Mouse (Mus musculus): Measurements from ENCODE around the gene Kalrn. TPM values are rescaled to one million over a fixed set of nuclear protein-coding genes. Genes with fewer than 3 reads are reported as not detected.
A peak's percentile ranks its signal among the peaks of the same experiment; 100 is the strongest.

Gene Kalrn
- polyA plus RNA-seq, 1 experiment from 2014 or later, result 9.2 TPM

GRCm38 (mm10) chr16:34066376-34066775 lies 507.0 kb downstream of the Kalrn start:
- no peaks in the 10 kb centered on the region for H3K36me3 ChIP-seq
- H3K9ac ChIP-seq, result no peak overlapping the region
- ATAC-seq (ENCODE audit: insufficient number of reproducible peaks, low FRiP score, low TSS enrichment, low read depth), result no peak
- peaks cover 4% of the 10 kb centered on the region for H3K4me1 ChIP-seq
- H3K27ac ChIP-seq, result no peak overlapping the region
- no peaks in the 10 kb centered on the region for H3K9me3 ChIP-seq
- H3K4me2 ChIP-seq, result no peak overlapping the region
- no peak overlapping the region for H3K4me3 ChIP-seq
- no peaks in the 10 kb centered on the region for H3K27me3 ChIP-seq
- WGBS, result 91% methylated on average over 4 of the region's 4 CpGs

GRCm38 (mm10) chr16:34063313-34063712 lies 510.0 kb downstream of the Kalrn start:
- Histone ChIP-seq H3K9ac (no peak overlapping the region), H3K36me3 (no peaks in the 10 kb centered on the region), H3K4me1 (peaks cover 9% of the 10 kb centered on the region), H3K4me2 (no peak overlapping the region), H3K9me3 (no peaks in the 10 kb centered on the region), H3K27ac (peak overlapping the region; percentile 61), H3K27me3 (no peaks in the 10 kb centered on the region), H3K4me3 (no peak overlapping the region)
- 50% methylated on average over 4 of the region's 4 CpGs for WGBS
- ATAC-seq (ENCODE audit: insufficient number of reproducible peaks, low FRiP score, low TSS enrichment, low read depth), result peak; percentile 55; the same call in 1 of the 2 replicates

- WGBS, result 76% methylated on average over 1 of the region's 1 CpGs
- Histone ChIP-seq H3K9me3 (no peaks in the 10 kb centered on the region), H3K4me2 (no peak overlapping the region), H3K9ac (no peak overlapping the region), H3K4me3 (no peak overlapping the region), H3K27me3 (no peaks in the 10 kb centered on the region), H3K27ac (no peak overlapping the region), H3K4me1 (peaks cover 6% of the 10 kb centered on the region; the same call in 1 of the 2 replicates), H3K36me3 (no peaks in the 10 kb centered on the region)
- ATAC-seq (ENCODE audit: insufficient number of reproducible peaks, low FRiP score, low TSS enrichment, low read depth), result no peak
Measured at GRCm38 (mm10) chr16:34061661-34062060, 511.7 kb downstream of the Kalrn start.

- no peak for ATAC-seq (ENCODE audit: insufficient number of reproducible peaks, low FRiP score, low TSS enrichment, low read depth)
- Histone ChIP-seq H3K4me1 (peaks cover 6% of the 10 kb centered on the region; the same call in 1 of the 2 replicates), H3K4me2 (no peak overlapping the region), H3K9me3 (no peaks in the 10 kb centered on the region), H3K4me3 (no peak overlapping the region), H3K27ac (no peak overlapping the region), H3K9ac (no peak overlapping the region), H3K27me3 (no peaks in the 10 kb centered on the region), H3K36me3 (no peaks in the 10 kb centered on the region)
- 47% methylated on average over 3 of the region's 3 CpGs for WGBS
Measured at GRCm38 (mm10) chr16:34058611-34059010, 514.7 kb downstream of the Kalrn start.

GRCm38 (mm10) chr16:34057464-34057863 lies 515.9 kb downstream of the Kalrn start:
- Histone ChIP-seq H3K4me3 (no peak overlapping the region), H3K9ac (no peak overlapping the region), H3K4me2 (no peak overlapping the region), H3K27me3 (no peaks in the 10 kb centered on the region), H3K27ac (no peak overlapping the region), H3K9me3 (no peaks in the 10 kb centered on the region), H3K4me1 (peaks cover 6% of the 10 kb centered on the region; the same call in 1 of the 2 replicates), H3K36me3 (no peaks in the 10 kb centered on the region; the same call in 1 of the 2 replicates)
- no peak for ATAC-seq (ENCODE audit: insufficient number of reproducible peaks, low FRiP score, low TSS enrichment, low read depth)
- 65% methylated on average over 5 of the region's 5 CpGs for WGBS

- no peak for ATAC-seq (ENCODE audit: insufficient number of reproducible peaks, low FRiP score, low TSS enrichment, low read depth)
- Histone ChIP-seq H3K9ac (no peak overlapping the region), H3K4me2 (no peak overlapping the region), H3K4me3 (no peak overlapping the region), H3K36me3 (no peaks in the 10 kb centered on the region; the same call in 1 of the 2 replicates), H3K27me3 (no peaks in the 10 kb centered on the region), H3K27ac (no peak overlapping the region), H3K9me3 (no peaks in the 10 kb centered on the region), H3K4me1 (peaks cover 6% of the 10 kb centered on the region; the same call in 1 of the 2 replicates)
- 58% methylated on average over 10 of the region's 10 CpGs for WGBS
Measured at GRCm38 (mm10) chr16:34056418-34057111, 516.8 kb downstream of the Kalrn start.

GRCm38 (mm10) chr16:34050090-34050489 lies 523.2 kb downstream of the Kalrn start:
- WGBS, result 86% methylated on average over 7 of the region's 7 CpGs
- ATAC-seq (ENCODE audit: insufficient number of reproducible peaks, low FRiP score, low TSS enrichment, low read depth), result no peak
- H3K9ac ChIP-seq, result no peak overlapping the region
- H3K36me3 ChIP-seq, result no peaks in the 10 kb centered on the region; the same call in 1 of the 2 replicates
- H3K4me3 ChIP-seq, result no peak overlapping the region
- no peaks in the 10 kb centered on the region for H3K27me3 ChIP-seq
- 0 out of 2 replicates have a peak, but pooled peaks cover 3% of the 10 kb centered on the region for H3K4me1 ChIP-seq
- no peak overlapping the region for H3K27ac ChIP-seq
- H3K9me3 ChIP-seq, result no peaks in the 10 kb centered on the region
- no peak overlapping the region for H3K4me2 ChIP-seq

- H3K27ac ChIP-seq, result no peak overlapping the region
- WGBS, result 80% methylated on average over 12 of the region's 12 CpGs
- H3K4me3 ChIP-seq, result no peak overlapping the region
- H3K9ac ChIP-seq, result no peak overlapping the region
- no peaks in the 10 kb centered on the region for H3K27me3 ChIP-seq
- no peak for ATAC-seq (ENCODE audit: insufficient number of reproducible peaks, low FRiP score, low TSS enrichment, low read depth)
- no peak overlapping the region for H3K4me2 ChIP-seq
- 0 out of 2 replicates have a peak, but pooled peaks cover 3% of the 10 kb centered on the region for H3K4me1 ChIP-seq
- H3K9me3 ChIP-seq, result no peaks in the 10 kb centered on the region
- no peaks in the 10 kb centered on the region; the same call in 1 of the 2 replicates for H3K36me3 ChIP-seq
Measured at GRCm38 (mm10) chr16:34049361-34049760, 524.0 kb downstream of the Kalrn start.

GRCm38 (mm10) chr16:34048232-34048631 lies 525.1 kb downstream of the Kalrn start:
- Histone ChIP-seq H3K27ac (no peak overlapping the region), H3K4me3 (no peak overlapping the region), H3K9ac (no peak overlapping the region), H3K4me1 (0 out of 2 replicates have a peak, but pooled peaks cover 3% of the 10 kb centered on the region), H3K4me2 (no peak overlapping the region), H3K27me3 (no peaks in the 10 kb centered on the region), H3K36me3 (no peaks in the 10 kb centered on the region; the same call in 1 of the 2 replicates), H3K9me3 (no peaks in the 10 kb centered on the region)
- WGBS, result 86% methylated on average over 4 of the region's 4 CpGs
- ATAC-seq (ENCODE audit: insufficient number of reproducible peaks, low FRiP score, low TSS enrichment, low read depth), result no peak

- Histone ChIP-seq H3K4me1 (0 out of 2 replicates have a peak, but pooled peaks cover 3% of the 10 kb centered on the region), H3K4me2 (no peak overlapping the region), H3K9me3 (no peaks in the 10 kb centered on the region), H3K27ac (no peak overlapping the region), H3K36me3 (peaks cover under 1% of the 10 kb centered on the region; the same call in 1 of the 2 replicates), H3K4me3 (no peak overlapping the region), H3K27me3 (no peaks in the 10 kb centered on the region), H3K9ac (no peak overlapping the region)
- 69% methylated on average over 7 of the region's 7 CpGs for WGBS
- ATAC-seq (ENCODE audit: insufficient number of reproducible peaks, low FRiP score, low TSS enrichment, low read depth), result no peak
Measured at GRCm38 (mm10) chr16:34047543-34047942, 525.8 kb downstream of the Kalrn start.

- ATAC-seq (ENCODE audit: insufficient number of reproducible peaks, low FRiP score, low TSS enrichment, low read depth), result no peak
- WGBS, result 87% methylated on average over 4 of the region's 4 CpGs
- no peak overlapping the region for H3K4me3 ChIP-seq
- no peak overlapping the region for H3K27ac ChIP-seq
- no peak overlapping the region for H3K9ac ChIP-seq
- no peaks in the 10 kb centered on the region for H3K27me3 ChIP-seq
- H3K36me3 ChIP-seq, result 0 out of 2 replicates have a peak, but pooled peaks cover 3% of the 10 kb centered on the region
- no peak overlapping the region for H3K4me2 ChIP-seq
- no peaks in the 10 kb centered on the region for H3K9me3 ChIP-seq
- H3K4me1 ChIP-seq, result 0 out of 2 replicates have a peak, but pooled peaks cover 3% of the 10 kb centered on the region
Measured at GRCm38 (mm10) chr16:34047006-34047360, 526.3 kb downstream of the Kalrn start.

- no peak for ATAC-seq (ENCODE audit: insufficient number of reproducible peaks, low FRiP score, low TSS enrichment, low read depth)
- Histone ChIP-seq H3K9ac (no peak overlapping the region), H3K27me3 (no peaks in the 10 kb centered on the region), H3K4me1 (0 out of 2 replicates have a peak, but pooled peaks cover 3% of the 10 kb centered on the region), H3K9me3 (no peaks in the 10 kb centered on the region), H3K4me3 (no peak overlapping the region), H3K4me2 (no peak overlapping the region), H3K36me3 (0 out of 2 replicates have a peak, but pooled peaks cover 3% of the 10 kb centered on the region), H3K27ac (no peak overlapping the region)
- WGBS, result 74% methylated on average over 13 of the region's 13 CpGs
Measured at GRCm38 (mm10) chr16:34046268-34047005, 526.9 kb downstream of the Kalrn start.

All from limb, embryonic 15.5 days (tissue).